Mouse (Mus musculus): ENCODE data around the gene Cers3. TPM values are rescaled to one million over a fixed set of nuclear protein-coding genes. Genes with fewer than 3 reads are reported as not detected.

The Cers3 gene
- polyA plus RNA-seq, 1 experiment from 2014 or later: 1.3 TPM

GRCm38 (mm10) chr7:66741008-66741407, 2.3 kb upstream of the Cers3 start:
- 87% methylated on average over 5 of the region's 5 CpGs for WGBS

GRCm38 (mm10) chr7:66741412-66741811, 1.9 kb upstream of the Cers3 start:
- 77% methylated on average over 8 of the region's 8 CpGs for WGBS
- DNase-seq (ENCODE audit: low spot score): no peak
- no peaks in the 10 kb centered on the region for H3K27me3 ChIP-seq (replicated peaks; ENCODE audit: low read depth, poor library complexity, severe bottlenecking)
- H3K27ac ChIP-seq (replicated peaks): no peak overlapping the region
- no peaks in the 10 kb centered on the region for H3K36me3 ChIP-seq (replicated peaks)
- H3K9me3 ChIP-seq: no peaks in the 10 kb centered on the region
- H3K4me1 ChIP-seq: peaks cover 2% of the 10 kb centered on the region; the same call in 1 of the 2 replicates
- H3K4me3 ChIP-seq: no peak overlapping the region

More at GRCm38 (mm10) chr7:66741008-66741407, 2.3 kb upstream of the Cers3 start:
- no peak overlapping the region for H3K27ac ChIP-seq (replicated peaks)
- H3K27me3 ChIP-seq (replicated peaks; ENCODE audit: low read depth, poor library complexity, severe bottlenecking): no peaks in the 10 kb centered on the region
- no peak for DNase-seq (ENCODE audit: low spot score)
- H3K4me1 ChIP-seq: peaks cover 2% of the 10 kb centered on the region; the same call in 1 of the 2 replicates
- no peaks in the 10 kb centered on the region for H3K9me3 ChIP-seq
- H3K36me3 ChIP-seq (replicated peaks): no peaks in the 10 kb centered on the region
- H3K4me3 ChIP-seq: no peak overlapping the region

- H3K27ac ChIP-seq (replicated peaks): no peak overlapping the region
- no peaks in the 10 kb centered on the region for H3K36me3 ChIP-seq (replicated peaks)
- H3K27me3 ChIP-seq (replicated peaks; ENCODE audit: low read depth, poor library complexity, severe bottlenecking): no peaks in the 10 kb centered on the region
- H3K4me1 ChIP-seq: peaks cover 2% of the 10 kb centered on the region; the same call in 1 of the 2 replicates
- DNase-seq (ENCODE audit: low spot score): no peak
- no peak overlapping the region for H3K4me3 ChIP-seq
- 82% methylated on average over 7 of the region's 7 CpGs for WGBS
- no peaks in the 10 kb centered on the region for H3K9me3 ChIP-seq
Observed at GRCm38 (mm10) chr7:66746972-66747371, 3.7 kb downstream of the Cers3 start.

GRCm38 (mm10) chr7:66749998-66750397, 6.7 kb downstream of the Cers3 start:
- H3K4me1 ChIP-seq: no peaks in the 10 kb centered on the region
- no peak for DNase-seq (ENCODE audit: low spot score)
- H3K9me3 ChIP-seq: no peaks in the 10 kb centered on the region
- no peaks in the 10 kb centered on the region for H3K27me3 ChIP-seq (replicated peaks; ENCODE audit: low read depth, poor library complexity, severe bottlenecking)
- H3K36me3 ChIP-seq (replicated peaks): no peaks in the 10 kb centered on the region
- WGBS: 80% methylated on average over 1 of the region's 1 CpGs
- H3K4me3 ChIP-seq: no peak overlapping the region
- H3K27ac ChIP-seq (replicated peaks): no peak overlapping the region

GRCm38 (mm10) chr7:66753816-66754215, 10.5 kb downstream of the Cers3 start:
- Histone ChIP-seq H3K27me3 (replicated peaks; ENCODE audit: low read depth, poor library complexity, severe bottlenecking) (no peaks in the 10 kb centered on the region), H3K36me3 (replicated peaks) (no peaks in the 10 kb centered on the region), H3K4me3 (no peak overlapping the region), H3K9me3 (no peaks in the 10 kb centered on the region), H3K4me1 (peaks cover 4% of the 10 kb centered on the region), H3K27ac (replicated peaks) (no peak overlapping the region)
- no peak for DNase-seq (ENCODE audit: low spot score)
- WGBS: 88% methylated on average over 8 of the region's 8 CpGs

- no peaks in the 10 kb centered on the region for H3K27me3 ChIP-seq (replicated peaks; ENCODE audit: low read depth, poor library complexity, severe bottlenecking)
- 86% methylated on average over 7 of the region's 7 CpGs for WGBS
Observed at GRCm38 (mm10) chr7:66755611-66756010, 12.3 kb downstream of the Cers3 start.

GRCm38 (mm10) chr7:66769902-66770301, 26.6 kb downstream of the Cers3 start:
- DNase-seq (ENCODE audit: low spot score): no peak
- Histone ChIP-seq H3K4me3 (no peak overlapping the region), H3K27me3 (replicated peaks; ENCODE audit: low read depth, poor library complexity, severe bottlenecking) (no peaks in the 10 kb centered on the region), H3K27ac (replicated peaks) (no peak overlapping the region), H3K4me1 (0 out of 2 replicates have a peak, but pooled peaks cover 3% of the 10 kb centered on the region), H3K36me3 (replicated peaks) (no peaks in the 10 kb centered on the region), H3K9me3 (no peaks in the 10 kb centered on the region)
- 79% methylated on average over 5 of the region's 5 CpGs for WGBS

More at GRCm38 (mm10) chr7:66755611-66756010, 12.3 kb downstream of the Cers3 start:
- DNase-seq (ENCODE audit: low spot score): no peak
- H3K9me3 ChIP-seq: no peaks in the 10 kb centered on the region
- no peaks in the 10 kb centered on the region for H3K36me3 ChIP-seq (replicated peaks)
- H3K27ac ChIP-seq (replicated peaks): no peak overlapping the region
- no peak overlapping the region for H3K4me3 ChIP-seq
- H3K4me1 ChIP-seq: peaks cover 4% of the 10 kb centered on the region

- no peaks in the 10 kb centered on the region for H3K36me3 ChIP-seq (replicated peaks)
- 0 out of 2 replicates have a peak, but pooled peaks cover 3% of the 10 kb centered on the region for H3K4me1 ChIP-seq
- no peak for DNase-seq (ENCODE audit: low spot score)
- H3K4me3 ChIP-seq: no peak overlapping the region
- WGBS: 72% methylated on average over 3 of the region's 3 CpGs
- no peaks in the 10 kb centered on the region for H3K27me3 ChIP-seq (replicated peaks; ENCODE audit: low read depth, poor library complexity, severe bottlenecking)
- no peak overlapping the region for H3K27ac ChIP-seq (replicated peaks)
- H3K9me3 ChIP-seq: no peaks in the 10 kb centered on the region
Observed at GRCm38 (mm10) chr7:66770706-66771105, 27.4 kb downstream of the Cers3 start.

- Histone ChIP-seq H3K9me3 (no peaks in the 10 kb centered on the region), H3K27me3 (replicated peaks; ENCODE audit: low read depth, poor library complexity, severe bottlenecking) (no peaks in the 10 kb centered on the region), H3K27ac (replicated peaks) (no peak overlapping the region), H3K4me3 (no peak overlapping the region), H3K4me1 (0 out of 2 replicates have a peak, but pooled peaks cover 3% of the 10 kb centered on the region), H3K36me3 (replicated peaks) (no peaks in the 10 kb centered on the region)
- 93% methylated on average over 6 of the region's 6 CpGs for WGBS
- no peak for DNase-seq (ENCODE audit: low spot score)
Observed at GRCm38 (mm10) chr7:66771252-66771651, 27.9 kb downstream of the Cers3 start.

- Histone ChIP-seq H3K27me3 (replicated peaks; ENCODE audit: low read depth, poor library complexity, severe bottlenecking) (no peaks in the 10 kb centered on the region), H3K27ac (replicated peaks) (no peak overlapping the region), H3K4me3 (no peak overlapping the region), H3K4me1 (peaks cover 8% of the 10 kb centered on the region; the same call in 1 of the 2 replicates), H3K9me3 (no peaks in the 10 kb centered on the region), H3K36me3 (replicated peaks) (no peaks in the 10 kb centered on the region)
- no peak for DNase-seq (ENCODE audit: low spot score)
- WGBS: 77% methylated on average over 2 of the region's 2 CpGs
Observed at GRCm38 (mm10) chr7:66779411-66779810, 36.1 kb downstream of the Cers3 start.

- 70% methylated on average over 10 of the region's 10 CpGs for WGBS
- Histone ChIP-seq H3K4me3 (no peak overlapping the region), H3K27me3 (replicated peaks; ENCODE audit: low read depth, poor library complexity, severe bottlenecking) (no peaks in the 10 kb centered on the region), H3K9me3 (no peaks in the 10 kb centered on the region), H3K27ac (replicated peaks) (no peak overlapping the region), H3K36me3 (replicated peaks) (no peaks in the 10 kb centered on the region), H3K4me1 (peaks cover 13% of the 10 kb centered on the region; the same call in 1 of the 2 replicates)
- DNase-seq (ENCODE audit: low spot score): peak; percentile 21
Observed at GRCm38 (mm10) chr7:66779944-66780942, 36.9 kb downstream of the Cers3 start.

GRCm38 (mm10) chr7:66786476-66786875, 43.2 kb downstream of the Cers3 start:
- Histone ChIP-seq H3K27ac (replicated peaks) (no peak overlapping the region), H3K36me3 (replicated peaks) (no peaks in the 10 kb centered on the region), H3K27me3 (replicated peaks; ENCODE audit: low read depth, poor library complexity, severe bottlenecking) (no peaks in the 10 kb centered on the region), H3K9me3 (no peaks in the 10 kb centered on the region), H3K4me1 (peaks cover 34% of the 10 kb centered on the region), H3K4me3 (no peak overlapping the region)
- no peak for DNase-seq (ENCODE audit: low spot score)
- WGBS: 81% methylated on average over 3 of the region's 3 CpGs

- no peaks in the 10 kb centered on the region for H3K27me3 ChIP-seq (replicated peaks; ENCODE audit: low read depth, poor library complexity, severe bottlenecking)
- no peak overlapping the region for H3K27ac ChIP-seq (replicated peaks)
- peaks cover 34% of the 10 kb centered on the region for H3K4me1 ChIP-seq
- no peaks in the 10 kb centered on the region for H3K9me3 ChIP-seq
- no peak overlapping the region for H3K4me3 ChIP-seq
- no peaks in the 10 kb centered on the region for H3K36me3 ChIP-seq (replicated peaks)
- no peak for DNase-seq (ENCODE audit: low spot score)
- WGBS: 46% methylated on average over 2 of the region's 2 CpGs
Observed at GRCm38 (mm10) chr7:66787816-66788215, 44.5 kb downstream of the Cers3 start.

Measured in embryonic facial prominence, embryonic 10.5 days (tissue).